Mouse (Mus musculus) hindbrain, postnatal 0 days (tissue): ENCODE results near the gene 3830417A13Rik. TPM values are rescaled to one million over a fixed set of nuclear protein-coding genes. Genes with fewer than 3 reads are reported as not detected.

Source experiments
- ATAC-seq: fragments of 200-750 bp; cut with Nextera tagmentation; 2 replicates; pipeline ENCODE4 v1.8.0; 2017; ENCODE audit warnings: mild to moderate bottlenecking, moderate TSS enrichment, moderate library complexity
- DNase-seq: peaks from one replicate; pipeline ENCODE4 v3.0.0-alpha.2; 2015; ENCODE audit warnings: low spot score
- H3K27ac ChIP-seq: fragments of 300-500 bp; sonication (generic); 2 replicates; pipeline ENCODE4 v1.5.1; 2014; ENCODE audit warnings: mild to moderate bottlenecking
- H3K27me3 ChIP-seq: fragments of 300-500 bp; sonication (generic); 2 replicates; pipeline ENCODE4 v1.6.1; 2014; ENCODE audit warnings: low read length, mixed read lengths; ENCODE audit not compliant: insufficient read depth
- H3K36me3 ChIP-seq: fragments of 300-500 bp; sonication (generic); 2 replicates; pipeline ENCODE4 v1.6.1; 2014; ENCODE audit warnings: low read length, mixed read lengths; ENCODE audit not compliant: insufficient read depth
- H3K4me1 ChIP-seq: fragments of 300-500 bp; sonication (generic); 2 replicates; pipeline ENCODE4 v1.6.1; 2014; ENCODE audit warnings: antibody characterized with exemption, low read length, mixed read lengths; ENCODE audit not compliant: insufficient read depth
- H3K4me2 ChIP-seq: fragments of 300-500 bp; sonication (generic); 2 replicates; pipeline ENCODE4 v1.6.1; 2014; ENCODE audit warnings: low read depth, mild to moderate bottlenecking, low read length, moderate library complexity, mixed read lengths
- H3K4me3 ChIP-seq: fragments of 300-500 bp; sonication (generic); 2 replicates; pipeline ENCODE4 v1.5.1; 2014; ENCODE audit warnings: low read length
- H3K9ac ChIP-seq: fragments of 300-500 bp; sonication (generic); replicated peaks from 2 replicates; pipeline ENCODE4 v1.6.1; 2014; ENCODE audit warnings: mild to moderate bottlenecking, low read length, moderate library complexity, mixed read lengths
- H3K9me3 ChIP-seq: fragments of 300-500 bp; sonication (generic); 2 replicates; pipeline ENCODE4 v1.6.1; 2016; ENCODE audit warnings: low read length, mixed read lengths
- CTCF ChIP-seq: IDR thresholded peaks from 2 replicates; pipeline ENCODE4 v1.5.1; 2016; ENCODE audit warnings: antibody characterized with exemption, control low read depth, low read depth
- WGBS: fragments of 180-500 bp; shearing (Covaris S2); extraction: QIAGEN DNeasy Blood & Tissue Kit; methylation state at CpG from one replicate; pipeline ENCODE4 v1.1.7; 2014; 5-methylcytosine and 5-hydroxymethylcytosine counted together
- polyA plus RNA-seq: library from polyadenylated mRNA; unstranded; fragments of >200 nt; fragmentation: Nextera tagmentation; extraction: Ambion mirVana; gene quantifications from 2 replicates; pipeline ENCODE4 v1.2.1, GENCODE M21; 2015
- total RNA-seq: library from RNA; depleted of rRNA; stranded (reverse); fragments of >200 nt; gene quantifications from 2 replicates; pipeline ENCODE4 v1.2.3, GENCODE M21; 2014; rRNA removed

The 3830417A13Rik gene
- total RNA-seq = not detected in 2 replicates
- polyA plus RNA-seq = not detected in 2 replicates

GRCm38 (mm10) chrX:64173248-64173647, at the start of gene 3830417A13Rik:
Gene 3830417A13Rik, plus strand, starts transcription at chrX:64173548.
- no peak within 1 kb of the TSS for H3K4me3 ChIP-seq
- no peak for DNase-seq
- no peak for ATAC-seq
- H3K9ac ChIP-seq = no peak within 1 kb of the TSS
- H3K9me3 ChIP-seq = no peaks in the 10 kb centered on the region
- no peak within 1 kb of the TSS for H3K27ac ChIP-seq
- H3K4me1 ChIP-seq = no peaks in the 10 kb centered on the region
- no peaks in the 10 kb centered on the region for H3K36me3 ChIP-seq
- TF ChIP-seq CTCF = no peak
- H3K4me2 ChIP-seq = no peak within 1 kb of the TSS
- H3K27me3 ChIP-seq = no peaks in the 10 kb centered on the region
- WGBS = 87% methylated on average over 11 of the region's 11 CpGs

GRCm38 (mm10) chrX:64152098-64152497, 21.2 kb upstream of the 3830417A13Rik start, which contains the start of gene Gm6760:
Gene Gm6760, minus strand, starts transcription at chrX:64152198.
- no peak for TF ChIP-seq CTCF
- Histone ChIP-seq H3K9ac (no peak within 1 kb of the TSS), H3K27ac (no peak within 1 kb of the TSS), H3K4me3 (no peak within 1 kb of the TSS), H3K9me3 (no peaks in the 10 kb centered on the region), H3K4me2 (no peak within 1 kb of the TSS), H3K4me1 (no peaks in the 10 kb centered on the region), H3K27me3 (no peaks in the 10 kb centered on the region), H3K36me3 (no peaks in the 10 kb centered on the region)
- WGBS = 82% methylated on average over 2 of the region's 2 CpGs
- ATAC-seq = no peak
- DNase-seq = no peak

GRCm38 (mm10) chrX:64181246-64181645, 7.9 kb downstream of the 3830417A13Rik start:
- Histone ChIP-seq H3K4me2 (no peak overlapping the region), H3K27ac (no peak overlapping the region), H3K4me3 (no peak overlapping the region), H3K36me3 (no peaks in the 10 kb centered on the region), H3K9me3 (no peaks in the 10 kb centered on the region), H3K9ac (no peak overlapping the region), H3K4me1 (no peaks in the 10 kb centered on the region), H3K27me3 (no peaks in the 10 kb centered on the region)
- TF ChIP-seq CTCF = no peak
- ATAC-seq (no peak), DNase-seq (no peak)

Other genes starting within 250 kb of the 3830417A13Rik start
- gene Gm6760, start 21.4 kb upstream of the 3830417A13Rik start, total RNA-seq = not detected in 2 replicates
- gene Gm6760, start 21.4 kb upstream of the 3830417A13Rik start, polyA plus RNA-seq = not detected in 2 replicates
- 16.5 and 18.0 TPM in 2 replicates for gene Slitrk4, start 103.4 kb downstream of the 3830417A13Rik start, total RNA-seq
- gene Slitrk4, start 103.4 kb downstream of the 3830417A13Rik start, polyA plus RNA-seq = 20.3 and 21.5 TPM in 2 replicates